Mouse (Mus musculus): Measurements from ENCODE around the gene Xpr1.

GRCm38 (mm10) chr1:155353096-155353495 lies 64.1 kb downstream of the Xpr1 start:
- TF ChIP-seq GATA1 (IDR thresholded peaks at IDR 0.05; ENCODE audit: low read length) (no peak), TAL1 (IDR thresholded peaks at IDR 0.05; ENCODE audit: low read length) (no peak)
